Mouse (Mus musculus): ENCODE data around the gene Tpx2.

Gene Tpx2

GRCm38 (mm10) chr2:152878239-152878638 lies 30.5 kb downstream of the Tpx2 start:
- no peaks in the 10 kb centered on the region for H3K36me3 ChIP-seq (ENCODE audit: control insufficient read depth, insufficient read depth, low read length, poor library complexity, severe bottlenecking)
- H3K27me3 ChIP-seq (ENCODE audit: control insufficient read depth, insufficient read depth, low read length, poor library complexity, severe bottlenecking): no peaks in the 10 kb centered on the region
- no peak for DNase-seq (ENCODE audit: low read depth, low spot score)

- Histone ChIP-seq H3K27me3 (ENCODE audit: control insufficient read depth, insufficient read depth, low read length, poor library complexity, severe bottlenecking) (no peaks in the 10 kb centered on the region), H3K36me3 (ENCODE audit: control insufficient read depth, insufficient read depth, low read length, poor library complexity, severe bottlenecking) (peaks cover 2% of the 10 kb centered on the region; the same call in 1 of the 2 replicates)
- DNase-seq (ENCODE audit: low read depth, low spot score): peak; percentile 19
These were observed 33.1 kb downstream of the Tpx2 start for GRCm38 (mm10) chr2:152880898-152881297.

GRCm38 (mm10) chr2:152884101-152884645 lies 36.4 kb downstream of the Tpx2 start:
- H3K36me3 ChIP-seq (ENCODE audit: control insufficient read depth, insufficient read depth, low read length, poor library complexity, severe bottlenecking): peaks cover 3% of the 10 kb centered on the region; the same call in 1 of the 2 replicates
- H3K27me3 ChIP-seq (ENCODE audit: control insufficient read depth, insufficient read depth, low read length, poor library complexity, severe bottlenecking): no peaks in the 10 kb centered on the region
- no peak for DNase-seq (ENCODE audit: low read depth, low spot score)

- Histone ChIP-seq H3K27me3 (ENCODE audit: control insufficient read depth, insufficient read depth, low read length, poor library complexity, severe bottlenecking) (no peaks in the 10 kb centered on the region), H3K36me3 (ENCODE audit: control insufficient read depth, insufficient read depth, low read length, poor library complexity, severe bottlenecking) (peaks cover 3% of the 10 kb centered on the region; the same call in 1 of the 2 replicates)
- no peak for DNase-seq (ENCODE audit: low read depth, low spot score)
These were observed 39.5 kb downstream of the Tpx2 start for GRCm38 (mm10) chr2:152887230-152887629.

GRCm38 (mm10) chr2:152888774-152889173 lies 41.0 kb downstream of the Tpx2 start:
- no peak for DNase-seq (ENCODE audit: low read depth, low spot score)
- no peaks in the 10 kb centered on the region for H3K27me3 ChIP-seq (ENCODE audit: control insufficient read depth, insufficient read depth, low read length, poor library complexity, severe bottlenecking)
- peaks cover 3% of the 10 kb centered on the region; the same call in 1 of the 2 replicates for H3K36me3 ChIP-seq (ENCODE audit: control insufficient read depth, insufficient read depth, low read length, poor library complexity, severe bottlenecking)

- DNase-seq (ENCODE audit: low read depth, low spot score): no peak
- no peaks in the 10 kb centered on the region for H3K27me3 ChIP-seq (ENCODE audit: control insufficient read depth, insufficient read depth, low read length, poor library complexity, severe bottlenecking)
These were observed 48.1 kb downstream of the Tpx2 start for GRCm38 (mm10) chr2:152895834-152896233.

GRCm38 (mm10) chr2:152896926-152897325 lies 49.2 kb downstream of the Tpx2 start:
- DNase-seq (ENCODE audit: low read depth, low spot score): no peak
- Histone ChIP-seq H3K36me3 (ENCODE audit: control insufficient read depth, insufficient read depth, low read length, poor library complexity, severe bottlenecking) (peaks cover 1% of the 10 kb centered on the region; the same call in 1 of the 2 replicates), H3K27me3 (ENCODE audit: control insufficient read depth, insufficient read depth, low read length, poor library complexity, severe bottlenecking) (no peaks in the 10 kb centered on the region)

More at GRCm38 (mm10) chr2:152895834-152896233, 48.1 kb downstream of the Tpx2 start:
- H3K36me3 ChIP-seq (ENCODE audit: control insufficient read depth, insufficient read depth, low read length, poor library complexity, severe bottlenecking): peaks cover 1% of the 10 kb centered on the region; the same call in 1 of the 2 replicates

GRCm38 (mm10) chr2:152899011-152899410 lies 51.2 kb downstream of the Tpx2 start:
- no peak for DNase-seq (ENCODE audit: low read depth, low spot score)
- no peaks in the 10 kb centered on the region for H3K27me3 ChIP-seq (ENCODE audit: control insufficient read depth, insufficient read depth, low read length, poor library complexity, severe bottlenecking)
- H3K36me3 ChIP-seq (ENCODE audit: control insufficient read depth, insufficient read depth, low read length, poor library complexity, severe bottlenecking): 0 out of 2 replicates have a peak, but pooled peaks cover 1% of the 10 kb centered on the region

GRCm38 (mm10) chr2:152901296-152901695 lies 53.5 kb downstream of the Tpx2 start:
- DNase-seq (ENCODE audit: low read depth, low spot score): no peak
- Histone ChIP-seq H3K36me3 (ENCODE audit: control insufficient read depth, insufficient read depth, low read length, poor library complexity, severe bottlenecking) (no peaks in the 10 kb centered on the region), H3K27me3 (ENCODE audit: control insufficient read depth, insufficient read depth, low read length, poor library complexity, severe bottlenecking) (no peaks in the 10 kb centered on the region)

- DNase-seq (ENCODE audit: low read depth, low spot score): no peak
- no peaks in the 10 kb centered on the region for H3K36me3 ChIP-seq (ENCODE audit: control insufficient read depth, insufficient read depth, low read length, poor library complexity, severe bottlenecking)
- H3K27me3 ChIP-seq (ENCODE audit: control insufficient read depth, insufficient read depth, low read length, poor library complexity, severe bottlenecking): no peaks in the 10 kb centered on the region
These were observed 54.9 kb downstream of the Tpx2 start for GRCm38 (mm10) chr2:152902658-152903057.

GRCm38 (mm10) chr2:152903586-152903985 lies 55.8 kb downstream of the Tpx2 start:
- H3K36me3 ChIP-seq (ENCODE audit: control insufficient read depth, insufficient read depth, low read length, poor library complexity, severe bottlenecking): no peaks in the 10 kb centered on the region
- no peak for DNase-seq (ENCODE audit: low read depth, low spot score)

GRCm38 (mm10) chr2:152904127-152904643 lies 56.4 kb downstream of the Tpx2 start:
- H3K27me3 ChIP-seq (ENCODE audit: control insufficient read depth, insufficient read depth, low read length, poor library complexity, severe bottlenecking): no peaks in the 10 kb centered on the region
- H3K36me3 ChIP-seq (ENCODE audit: control insufficient read depth, insufficient read depth, low read length, poor library complexity, severe bottlenecking): no peaks in the 10 kb centered on the region
- DNase-seq (ENCODE audit: low read depth, low spot score): no peak

More at GRCm38 (mm10) chr2:152903586-152903985, 55.8 kb downstream of the Tpx2 start:
- no peaks in the 10 kb centered on the region for H3K27me3 ChIP-seq (ENCODE audit: control insufficient read depth, insufficient read depth, low read length, poor library complexity, severe bottlenecking)

GRCm38 (mm10) chr2:152905036-152905829 lies 57.5 kb downstream of the Tpx2 start:
- H3K27me3 ChIP-seq (ENCODE audit: control insufficient read depth, insufficient read depth, low read length, poor library complexity, severe bottlenecking): no peaks in the 10 kb centered on the region
- H3K36me3 ChIP-seq (ENCODE audit: control insufficient read depth, insufficient read depth, low read length, poor library complexity, severe bottlenecking): no peaks in the 10 kb centered on the region

GRCm38 (mm10) chr2:152906274-152907037 lies 58.7 kb downstream of the Tpx2 start:
- no peaks in the 10 kb centered on the region for H3K36me3 ChIP-seq (ENCODE audit: control insufficient read depth, insufficient read depth, low read length, poor library complexity, severe bottlenecking)
- H3K27me3 ChIP-seq (ENCODE audit: control insufficient read depth, insufficient read depth, low read length, poor library complexity, severe bottlenecking): no peaks in the 10 kb centered on the region
- no peak for DNase-seq (ENCODE audit: low read depth, low spot score)

More at GRCm38 (mm10) chr2:152905036-152905829, 57.5 kb downstream of the Tpx2 start:
- DNase-seq (ENCODE audit: low read depth, low spot score): no peak

Data from splenic B cell, adult 2 months (primary cell).